Mouse (Mus musculus) right cerebral cortex, postnatal 10 days (tissue): Measurements from ENCODE around the gene Idnk.
"Not testable (repeated sequence)": the region's sequence is repeated elsewhere in the genome, so short reads cannot be mapped to it uniquely, and the experiment has no call there.

Experiments
- DNase-seq, 2 experiments: peaks; one replicate each; pipeline ENCODE4 v3.0.0; 2021; ENCODE audit warnings: low spot score in 2 of 2

Idnk gene

GRCm38 (mm10) chr13:58146603-58147002, 10.8 kb upstream of the Idnk start:
- not testable (repeated sequence) for DNase-seq

- no peak for DNase-seq
Measured at GRCm38 (mm10) chr13:58147760-58148159, 9.7 kb upstream of the Idnk start.

GRCm38 (mm10) chr13:58148256-58148831, 9.1 kb upstream of the Idnk start:
- DNase-seq, result peak; percentile 51 to 52

- no peak for DNase-seq
Measured at GRCm38 (mm10) chr13:58149033-58149558, 8.4 kb upstream of the Idnk start.

- no peak for DNase-seq
Measured at GRCm38 (mm10) chr13:58149629-58150028, 7.8 kb upstream of the Idnk start.

GRCm38 (mm10) chr13:58150442-58150841, 7.0 kb upstream of the Idnk start:
- DNase-seq, result no peak

- no peak for DNase-seq
Measured at GRCm38 (mm10) chr13:58156031-58156430, 1.4 kb upstream of the Idnk start.

- DNase-seq, result no peak
Measured at GRCm38 (mm10) chr13:58157036-58157435, 413 bp upstream of the Idnk start.

GRCm38 (mm10) chr13:58158099-58158912, 857 bp downstream of the Idnk start:
- DNase-seq, result peak; percentile 91 to 93

GRCm38 (mm10) chr13:58160761-58161160, 3.3 kb downstream of the Idnk start:
- no peak for DNase-seq

GRCm38 (mm10) chr13:58163343-58163742, 5.9 kb downstream of the Idnk start:
- no peak for DNase-seq

GRCm38 (mm10) chr13:58168119-58168518, 10.7 kb downstream of the Idnk start:
- no peak for DNase-seq

- no peak for DNase-seq
Measured at GRCm38 (mm10) chr13:58176105-58176504, 18.7 kb downstream of the Idnk start.

- DNase-seq, result peak; percentile 100
Measured at GRCm38 (mm10) chr13:58177511-58178208, 20.2 kb downstream of the Idnk start.

GRCm38 (mm10) chr13:58181607-58182551, 24.4 kb downstream of the Idnk start:
- no peak for DNase-seq

GRCm38 (mm10) chr13:58184111-58184510, 26.7 kb downstream of the Idnk start:
- DNase-seq, result no peak

- no peak for DNase-seq
Measured at GRCm38 (mm10) chr13:58186281-58186680, 28.8 kb downstream of the Idnk start.

GRCm38 (mm10) chr13:58187751-58188150, 30.3 kb downstream of the Idnk start:
- no peak for DNase-seq

- DNase-seq, result peak; percentile 82 to 85
Measured at GRCm38 (mm10) chr13:58188412-58188811, 31.0 kb downstream of the Idnk start.

- DNase-seq, result peak in 1 of 2 experiments; percentile 54
Measured at GRCm38 (mm10) chr13:58189473-58189872, 32.0 kb downstream of the Idnk start.

GRCm38 (mm10) chr13:58191516-58191915, 34.1 kb downstream of the Idnk start:
- DNase-seq, result no peak
